In the genomic region with DNA sequence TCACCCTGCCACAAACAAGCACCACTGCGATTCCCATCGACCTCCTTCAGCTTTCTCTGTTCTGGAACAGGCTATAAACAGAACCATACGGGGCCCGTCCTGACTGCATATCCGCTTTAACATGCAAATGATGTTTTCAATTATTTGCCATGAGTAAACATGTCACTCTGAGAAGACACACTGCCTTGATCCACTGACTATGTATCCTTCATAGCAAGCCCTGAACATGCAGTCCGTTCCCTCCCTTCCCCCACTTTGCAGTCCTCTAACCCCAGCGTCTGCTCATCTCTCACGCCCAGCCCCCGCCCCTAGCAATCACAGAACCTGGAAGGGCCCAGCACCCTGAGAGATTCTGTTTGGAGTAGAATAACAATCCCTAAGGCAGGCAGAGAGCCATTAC, we compare ENCODE assay signal across 18 mouse cellular contexts.
DNase-seq lines count a peak whose midpoint lies in the region; ATAC-seq lines count a peak whose summit lies in the region.
"Had no signal": no experiment of that assay in that cellular context is flagged by ENCODE, and none has a peak within 500 bp of the region (broad histone marks: within the 10 kb centered on the region; RNA-seq: fewer than 3 reads in every experiment).

No protein-coding gene starts in this region.

- 27% methylated on average over 9 of the region's 9 CpGs for WGBS in midbrain, embryonic 11.5 days
- 21% methylated on average over 9 of the region's 9 CpGs for WGBS in midbrain, embryonic 16.5 days
- 8% methylated on average over 9 of the region's 9 CpGs for WGBS in embryonic facial prominence, embryonic 13.5 days
- WGBS in intestine, embryonic 15.5 days: 23% methylated on average over 9 of the region's 9 CpGs

- H3K4me3 ChIP-seq in midbrain, embryonic 11.5 days (ENCODE audit: low read depth, low read length): no peak overlapping the region
- H3K4me3 ChIP-seq in midbrain, embryonic 16.5 days (ENCODE audit: low read depth, low read length): no peak overlapping the region
- H3K4me3 ChIP-seq in embryonic facial prominence, embryonic 13.5 days: no peak overlapping the region
- H3K4me3 ChIP-seq in intestine, embryonic 15.5 days (replicated peaks): no peak overlapping the region
- H3K4me3 ChIP-seq: erythroblast, embryonic 14.5 days; gastrocnemius, adult 2 months; liver, embryonic 13.5 days had no signal

- no peak overlapping the region for H3K27ac ChIP-seq in midbrain, embryonic 11.5 days (ENCODE audit: low read depth, low read length)
- no peak overlapping the region for H3K27ac ChIP-seq in midbrain, embryonic 16.5 days (ENCODE audit: low read length)
- H3K27ac ChIP-seq in embryonic facial prominence, embryonic 13.5 days: peak overlapping the region; percentile 83
- no peak overlapping the region for H3K27ac ChIP-seq in intestine, embryonic 15.5 days
- H3K27ac ChIP-seq: gastrocnemius, adult 2 months; kidney, postnatal 0 days; liver, embryonic 13.5 days had no signal

- H3K27me3 ChIP-seq in midbrain, embryonic 11.5 days (ENCODE audit: control insufficient read depth, insufficient read depth, low read length): no peaks in the 10 kb centered on the region
- no peaks in the 10 kb centered on the region for H3K27me3 ChIP-seq in midbrain, embryonic 16.5 days (ENCODE audit: control insufficient read depth, insufficient read depth, low read depth, low read length)
- no peaks in the 10 kb centered on the region for H3K27me3 ChIP-seq in embryonic facial prominence, embryonic 13.5 days
- no peaks in the 10 kb centered on the region for H3K27me3 ChIP-seq in intestine, embryonic 15.5 days (replicated peaks)
- H3K27me3 ChIP-seq: CH12.LX; liver, embryonic 13.5 days had no signal

- intact Hi-C loops in left cerebral cortex, postnatal 4 days (cut with DNase I): no loop called here

- no peak overlapping the region for H3K4me2 ChIP-seq in midbrain, embryonic 11.5 days
- H3K4me2 ChIP-seq in midbrain, embryonic 16.5 days (ENCODE audit: low read length): no peak overlapping the region
- peak overlapping the region; percentile 34 for H3K4me2 ChIP-seq in embryonic facial prominence, embryonic 13.5 days
- H3K4me2 ChIP-seq in intestine, embryonic 15.5 days (replicated peaks): no peak overlapping the region
- H3K4me2 ChIP-seq: liver, embryonic 13.5 days had no signal

- H3K9ac ChIP-seq in midbrain, embryonic 11.5 days (ENCODE audit: low read length): no peak overlapping the region
- no peak overlapping the region for H3K9ac ChIP-seq in midbrain, embryonic 16.5 days (ENCODE audit: low read depth, low read length)
- no peak overlapping the region for H3K9ac ChIP-seq in embryonic facial prominence, embryonic 13.5 days
- no peak overlapping the region for H3K9ac ChIP-seq in intestine, embryonic 15.5 days
- H3K9ac ChIP-seq: liver, embryonic 13.5 days had no signal

- H3K36me3 ChIP-seq in midbrain, embryonic 11.5 days (ENCODE audit: control insufficient read depth, insufficient read depth, low read length): no peaks in the 10 kb centered on the region
- no peaks in the 10 kb centered on the region for H3K36me3 ChIP-seq in midbrain, embryonic 16.5 days (ENCODE audit: control insufficient read depth, insufficient read depth, low read length)
- H3K36me3 ChIP-seq in embryonic facial prominence, embryonic 13.5 days: no peaks in the 10 kb centered on the region
- H3K36me3 ChIP-seq in intestine, embryonic 15.5 days: no peaks in the 10 kb centered on the region
- H3K36me3 ChIP-seq: liver, embryonic 13.5 days had no signal

- no peaks in the 10 kb centered on the region for H3K9me3 ChIP-seq in midbrain, embryonic 11.5 days (ENCODE audit: control insufficient read depth, low read length)
- no peaks in the 10 kb centered on the region for H3K9me3 ChIP-seq in midbrain, embryonic 16.5 days (replicated peaks; ENCODE audit: control insufficient read depth, low read length, poor library complexity, severe bottlenecking)
- no peaks in the 10 kb centered on the region for H3K9me3 ChIP-seq in embryonic facial prominence, embryonic 13.5 days
- H3K9me3 ChIP-seq in intestine, embryonic 15.5 days: no peaks in the 10 kb centered on the region
- H3K9me3 ChIP-seq: liver, embryonic 13.5 days had no signal

- peak; percentile 21 to 22 for DNase-seq in cerebellum, postnatal 10 days
- no peak for DNase-seq in cerebellum, postnatal 25 days
- no peak for DNase-seq in midbrain, embryonic 11.5 days (ENCODE audit: low spot score, missing footprints)
- DNase-seq in retina, postnatal 1 day: peak; percentile 75
- no peak for DNase-seq in left cerebral cortex, postnatal 4 days
- DNase-seq: adrenal gland, postnatal 14 days; cerebellum, adult 9-11 months; gastrocnemius, adult 2 months; heart, adult 18-20 months; liver, embryonic 13.5 days; lung, postnatal 14 days; right cerebral cortex, postnatal 25 days had no signal

- 0 out of 2 replicates have a peak, but pooled peaks have one; percentile 33 for ATAC-seq in midbrain, embryonic 11.5 days (ENCODE audit: low FRiP score)
- no peak for ATAC-seq in midbrain, embryonic 16.5 days
- ATAC-seq in embryonic facial prominence, embryonic 13.5 days (ENCODE audit: insufficient number of reproducible peaks, insufficient read depth, low FRiP score, low TSS enrichment, low read depth): 0 out of 2 replicates have a peak, but pooled peaks have one; percentile 53
- no peak for ATAC-seq in intestine, embryonic 15.5 days

- peaks cover 7% of the 10 kb centered on the region for H3K4me1 ChIP-seq in midbrain, embryonic 11.5 days (ENCODE audit: control insufficient read depth, insufficient read depth, low read length)
- H3K4me1 ChIP-seq in midbrain, embryonic 16.5 days (ENCODE audit: control insufficient read depth, insufficient read depth, low read length): peaks cover 18% of the 10 kb centered on the region
- H3K4me1 ChIP-seq in embryonic facial prominence, embryonic 13.5 days: peaks cover 50% of the 10 kb centered on the region
- H3K4me1 ChIP-seq in intestine, embryonic 15.5 days (replicated peaks): 0 out of 2 replicates have a peak, but pooled peaks cover 6% of the 10 kb centered on the region

Comparison
In these comparisons a context has a peak if more than half of its experiments do, and no peak if none do; other contexts are left out.
1. DNase-seq: peak in cerebellum, postnatal 10 days (2 of 2) and retina, postnatal 1 day (single experiment); none in cerebellum, postnatal 25 days (0 of 2), midbrain, embryonic 11.5 days (single experiment) and left cerebral cortex, postnatal 4 days (single experiment).
2. ATAC-seq: peak in midbrain, embryonic 11.5 days (single experiment) and embryonic facial prominence, embryonic 13.5 days (single experiment); none in midbrain, embryonic 16.5 days (single experiment) and intestine, embryonic 15.5 days (single experiment).